Mouse (Mus musculus) thymus, postnatal 25 days (tissue): Measurements from ENCODE around the gene Herc1.
"Not testable (repeated sequence)": the region's sequence is repeated elsewhere in the genome, so short reads cannot be mapped to it uniquely, and the experiment has no call there.

Source experiments
- DNase-seq: peaks from one replicate; pipeline ENCODE4 v3.0.0; 2022

The Herc1 gene

GRCm38 (mm10) chr9:66349144-66349859, 948 bp upstream of the Herc1 start:
- DNase-seq = no peak

GRCm38 (mm10) chr9:66350788-66351430, 659 bp downstream of the Herc1 start:
- no peak for DNase-seq

- DNase-seq = no peak
Measured at GRCm38 (mm10) chr9:66352704-66353103, 2.5 kb downstream of the Herc1 start.

- no peak for DNase-seq
Measured at GRCm38 (mm10) chr9:66359135-66359534, 8.9 kb downstream of the Herc1 start.

GRCm38 (mm10) chr9:66360143-66360690, 10.0 kb downstream of the Herc1 start:
- DNase-seq = no peak

- no peak for DNase-seq
Measured at GRCm38 (mm10) chr9:66368890-66369433, 18.7 kb downstream of the Herc1 start.

- DNase-seq = no peak
Measured at GRCm38 (mm10) chr9:66370334-66370733, 20.1 kb downstream of the Herc1 start.

- DNase-seq = no peak
Measured at GRCm38 (mm10) chr9:66370847-66371246, 20.6 kb downstream of the Herc1 start.

- DNase-seq = no peak
Measured at GRCm38 (mm10) chr9:66373432-66373831, 23.2 kb downstream of the Herc1 start.

- no peak for DNase-seq
Measured at GRCm38 (mm10) chr9:66374495-66375478, 24.5 kb downstream of the Herc1 start.

GRCm38 (mm10) chr9:66383417-66383816, 33.2 kb downstream of the Herc1 start:
- DNase-seq = no peak

- DNase-seq = not testable (repeated sequence)
Measured at GRCm38 (mm10) chr9:66390338-66390737, 40.1 kb downstream of the Herc1 start.

- DNase-seq = no peak
Measured at GRCm38 (mm10) chr9:66393304-66393703, 43.1 kb downstream of the Herc1 start.

GRCm38 (mm10) chr9:66423492-66423891, 73.2 kb downstream of the Herc1 start:
- no peak for DNase-seq

- DNase-seq = no peak
Measured at GRCm38 (mm10) chr9:66440007-66440406, 89.8 kb downstream of the Herc1 start.

GRCm38 (mm10) chr9:66448253-66448652, 98.0 kb downstream of the Herc1 start:
- no peak for DNase-seq

- DNase-seq = peak; percentile 48
Measured at GRCm38 (mm10) chr9:66465087-66465486, 114.8 kb downstream of the Herc1 start.

GRCm38 (mm10) chr9:66477785-66478184, 127.5 kb downstream of the Herc1 start:
- no peak for DNase-seq

GRCm38 (mm10) chr9:66483429-66483828, 133.2 kb downstream of the Herc1 start:
- DNase-seq = no peak

GRCm38 (mm10) chr9:66488786-66489185, 138.5 kb downstream of the Herc1 start:
- DNase-seq = no peak

- DNase-seq = no peak
Measured at GRCm38 (mm10) chr9:66492361-66492760, 142.1 kb downstream of the Herc1 start.

- DNase-seq = no peak
Measured at GRCm38 (mm10) chr9:66493992-66494391, 143.7 kb downstream of the Herc1 start.

GRCm38 (mm10) chr9:66501248-66501647, 151.0 kb downstream of the Herc1 start:
- no peak for DNase-seq
